Mouse (Mus musculus): ENCODE measurements around the gene Gpr108.
A peak's percentile ranks its signal among the peaks of the same experiment; 100 is the strongest.
"Not testable (repeated sequence)": the region's sequence is repeated elsewhere in the genome, so short reads cannot be mapped to it uniquely, and the experiment has no call there.

The Gpr108 gene

DNA sequence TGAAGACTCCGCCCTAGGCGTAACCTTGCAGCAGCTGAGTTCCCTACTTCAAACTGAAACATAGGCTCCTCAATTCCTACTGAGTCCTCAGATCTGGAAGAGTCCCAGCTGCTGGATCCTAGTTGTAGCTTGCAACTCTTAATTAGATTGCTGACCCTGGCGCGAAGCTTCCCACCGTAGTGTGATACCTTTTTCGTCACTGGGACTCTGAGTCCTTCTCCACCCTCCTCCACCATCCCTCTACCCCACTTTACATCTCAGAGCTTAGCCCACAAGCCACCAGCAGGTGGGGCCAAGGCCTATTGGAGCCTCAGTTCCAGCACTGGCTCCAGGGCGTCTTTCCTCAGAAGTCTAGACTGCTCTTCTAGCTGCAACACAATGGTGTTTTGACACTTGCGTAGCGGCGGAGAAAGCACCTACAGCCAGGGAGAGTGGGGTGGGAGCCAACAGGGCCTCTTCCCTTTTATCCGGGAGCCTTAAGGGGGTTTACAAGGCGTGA, at the start of gene Gpr108:
TSS of gene Gpr108 (minus strand) at position 246 of the 499 bp plus-strand sequence.
- peak; percentile 92 for DNase-seq (ENCODE audit: inconsistent ontology term)

DNA sequence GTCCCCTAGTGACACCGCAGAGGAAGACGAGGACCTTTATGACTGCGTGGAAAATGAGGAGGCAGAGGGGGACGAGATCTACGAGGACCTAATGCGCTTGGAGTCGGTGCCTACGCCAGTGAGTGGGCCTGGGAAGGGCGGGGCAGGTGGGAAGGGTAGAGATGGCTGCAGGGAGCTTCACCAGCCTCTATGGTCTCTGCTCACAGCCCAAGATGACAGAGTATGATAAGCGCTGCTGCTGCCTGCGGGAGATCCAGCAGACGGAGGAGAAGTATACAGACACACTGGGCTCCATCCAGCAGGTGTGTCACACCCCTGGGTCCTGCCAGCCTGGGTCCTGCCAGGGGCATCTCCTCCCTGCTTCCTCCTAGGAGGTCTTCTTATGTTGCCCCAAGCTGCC, 48.8 kb upstream of the Gpr108 start:
- DNase-seq (ENCODE audit: inconsistent ontology term) = no peak

DNA sequence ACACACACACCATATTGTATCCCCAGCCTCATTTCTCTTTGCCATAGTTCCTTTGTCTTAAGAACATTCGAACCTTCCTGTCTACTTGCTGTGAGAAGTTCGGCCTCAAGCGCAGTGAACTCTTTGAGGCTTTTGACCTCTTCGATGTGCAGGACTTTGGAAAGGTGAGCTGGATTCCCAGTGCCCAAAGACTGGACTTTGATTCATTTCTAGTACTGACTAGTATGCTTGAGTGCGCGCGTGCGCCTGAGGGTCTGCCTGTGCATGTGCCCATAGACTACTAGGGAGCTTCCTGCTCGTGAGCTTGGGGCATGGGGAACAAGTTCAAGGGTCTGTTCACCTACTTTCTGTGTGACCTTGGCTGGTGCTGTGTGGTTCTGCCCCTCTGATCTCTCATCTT, 47.7 kb upstream of the Gpr108 start:
- DNase-seq (ENCODE audit: inconsistent ontology term) = no peak

DNA sequence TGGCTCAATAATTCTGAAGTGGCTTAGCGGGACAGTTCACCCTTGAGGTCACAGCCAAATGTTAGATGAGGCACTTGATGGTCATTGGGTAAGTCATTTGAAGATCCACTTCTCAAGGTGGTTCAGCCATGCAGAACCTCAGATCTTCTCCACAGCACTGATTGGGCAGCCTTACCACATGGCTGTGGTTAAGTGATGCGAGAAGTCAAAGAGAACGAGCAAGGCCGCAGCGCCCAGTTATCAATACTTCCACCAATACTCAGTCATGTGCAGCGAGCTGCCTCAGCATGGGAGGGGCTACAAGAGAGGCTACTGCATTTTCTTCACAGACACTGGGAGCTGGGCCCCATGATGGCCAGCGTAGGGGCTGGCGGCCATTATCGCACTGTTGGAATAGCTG, 44.7 kb upstream of the Gpr108 start:
- DNase-seq (ENCODE audit: inconsistent ontology term) = no peak

DNA sequence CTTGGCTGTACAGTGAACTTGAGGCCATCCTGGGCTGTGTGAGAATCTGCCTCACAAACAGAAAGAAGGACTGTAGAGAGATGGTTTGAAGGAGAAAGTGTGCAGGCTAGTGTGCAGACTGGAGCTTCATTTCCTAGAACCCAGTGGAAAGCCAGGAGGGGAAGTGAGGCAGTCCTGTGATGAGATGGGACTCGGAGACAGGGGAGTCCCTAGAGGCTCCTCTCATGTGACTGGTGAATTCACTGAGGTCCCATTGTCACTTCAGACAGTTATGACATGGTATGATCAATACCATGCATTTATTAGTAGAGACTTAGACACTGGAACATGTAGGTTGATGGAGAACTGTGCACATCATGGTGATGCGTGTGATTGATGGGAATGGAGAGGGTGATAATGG, 44.1 kb upstream of the Gpr108 start:
- DNase-seq (ENCODE audit: inconsistent ontology term) = no peak

DNA sequence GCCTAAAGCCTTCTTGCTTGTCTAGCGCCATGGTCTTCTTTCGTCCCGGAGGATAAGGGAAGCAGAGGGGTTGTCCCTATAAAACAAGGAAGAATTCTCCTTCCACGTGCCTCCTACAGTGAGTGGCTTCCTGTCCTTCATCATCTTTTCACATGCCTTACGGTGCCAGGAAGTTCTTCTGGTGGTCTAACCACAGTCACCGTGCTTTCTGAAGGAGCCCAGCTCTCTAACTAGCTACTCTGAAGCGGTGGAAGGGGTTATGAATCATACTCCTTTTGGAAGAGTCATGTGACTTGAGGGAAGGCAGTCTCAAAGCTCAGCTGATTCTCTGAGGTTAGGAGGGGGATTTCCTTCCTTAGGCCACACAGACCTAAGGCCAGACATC, 42.4 kb upstream of the Gpr108 start:
- DNase-seq (ENCODE audit: inconsistent ontology term) = no peak

DNA sequence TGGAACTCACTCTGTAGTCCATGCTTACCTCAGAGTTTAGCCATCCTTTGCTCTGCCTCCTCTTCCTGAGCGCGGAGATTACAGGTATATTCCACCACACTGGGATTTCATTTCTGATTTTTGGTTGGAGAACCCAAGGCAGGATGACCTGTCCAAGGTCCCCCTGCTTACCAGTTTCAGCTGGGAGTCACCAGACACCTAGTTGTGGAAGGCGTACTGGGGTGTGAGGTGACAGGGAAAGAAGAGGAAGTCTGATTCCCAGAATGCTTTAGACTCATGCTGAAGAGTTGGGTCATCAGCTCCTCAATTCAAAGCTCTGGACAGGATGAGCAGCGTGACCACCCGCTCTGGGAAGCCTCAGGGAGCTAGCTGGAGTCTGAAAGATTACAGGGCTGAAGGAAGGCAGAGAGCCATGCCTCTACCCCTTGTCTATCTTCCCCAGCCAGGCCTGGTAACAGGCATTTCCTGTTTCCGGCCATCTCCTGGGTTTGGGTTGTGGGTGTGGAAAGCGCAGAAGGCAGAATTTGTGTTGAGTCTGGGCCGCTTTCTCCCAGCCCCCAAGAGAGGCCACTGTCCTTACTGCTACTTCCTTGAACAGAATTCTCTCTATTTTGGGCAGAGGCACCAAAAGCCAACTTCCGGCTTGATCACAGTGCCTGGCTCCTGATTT, 41.9 kb upstream of the Gpr108 start:
- no peak for DNase-seq (ENCODE audit: inconsistent ontology term)

DNA sequence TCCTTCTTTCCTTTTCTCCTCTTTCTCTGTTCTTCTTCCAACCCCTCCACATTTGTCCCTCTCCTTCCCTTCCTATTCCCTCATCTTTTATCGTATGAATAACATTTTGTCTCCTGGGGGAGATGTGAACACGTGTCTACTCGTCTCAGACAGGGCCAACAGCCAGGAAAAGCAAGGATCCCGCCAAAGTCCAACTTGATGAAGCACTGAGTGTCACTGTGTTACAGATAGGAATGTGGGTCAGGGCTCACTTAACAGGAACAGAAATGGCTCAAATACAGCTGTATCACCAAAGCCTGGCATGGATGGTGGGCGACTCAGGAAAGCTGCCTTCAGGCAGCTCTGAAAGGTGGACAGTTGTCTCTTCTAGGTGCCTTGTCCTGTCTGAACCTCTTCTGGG, 41.0 kb upstream of the Gpr108 start:
- DNase-seq (ENCODE audit: inconsistent ontology term) = no peak

DNA sequence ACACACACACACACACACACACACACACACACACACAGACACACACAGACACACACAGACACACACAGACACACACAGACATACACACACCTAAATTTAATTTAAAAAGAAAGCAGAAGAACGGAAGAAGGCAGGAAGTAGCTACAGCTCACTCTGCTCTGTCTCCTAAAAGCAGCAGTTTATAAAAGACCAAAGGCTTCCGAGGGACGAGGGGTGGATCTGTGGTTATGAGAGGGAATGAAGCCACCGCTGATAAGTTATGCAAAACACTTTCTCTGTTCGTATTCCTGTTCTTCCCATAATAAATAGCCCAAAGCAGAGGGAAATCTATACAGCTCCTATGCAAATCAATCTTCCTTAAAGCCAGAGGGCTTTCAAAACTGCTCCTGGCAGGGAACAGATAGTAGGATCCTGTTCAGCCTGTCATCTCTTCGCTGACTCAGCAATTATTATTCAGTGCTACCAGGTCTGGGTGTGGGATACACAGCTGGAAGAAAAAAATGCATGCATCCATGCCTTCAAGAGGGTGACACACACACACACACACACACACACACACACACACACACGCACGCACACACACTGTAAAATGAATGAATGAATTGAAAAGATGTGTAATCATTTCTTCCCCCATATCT, 38.6 kb upstream of the Gpr108 start:
- no peak for DNase-seq (ENCODE audit: inconsistent ontology term)

DNA sequence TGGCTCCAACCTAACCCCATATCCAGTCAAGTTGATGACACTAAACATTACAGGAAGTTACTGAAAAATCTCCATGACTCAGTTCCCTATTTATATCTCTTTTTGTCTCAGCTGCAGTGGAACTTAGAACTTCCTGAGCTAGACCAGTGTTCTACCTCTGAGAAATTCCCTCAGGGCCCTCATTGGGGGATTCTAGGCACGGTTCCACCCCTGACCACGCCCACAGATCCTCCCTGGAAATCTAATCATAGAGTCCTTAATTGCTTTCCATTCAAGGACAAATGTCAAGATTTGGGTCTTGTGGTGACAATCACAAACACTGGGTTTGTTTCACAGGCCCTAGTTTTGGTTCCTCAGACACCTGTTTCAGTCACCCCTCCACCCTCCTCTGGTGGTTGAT, 36.8 kb upstream of the Gpr108 start:
- DNase-seq (ENCODE audit: inconsistent ontology term) = no peak

DNA sequence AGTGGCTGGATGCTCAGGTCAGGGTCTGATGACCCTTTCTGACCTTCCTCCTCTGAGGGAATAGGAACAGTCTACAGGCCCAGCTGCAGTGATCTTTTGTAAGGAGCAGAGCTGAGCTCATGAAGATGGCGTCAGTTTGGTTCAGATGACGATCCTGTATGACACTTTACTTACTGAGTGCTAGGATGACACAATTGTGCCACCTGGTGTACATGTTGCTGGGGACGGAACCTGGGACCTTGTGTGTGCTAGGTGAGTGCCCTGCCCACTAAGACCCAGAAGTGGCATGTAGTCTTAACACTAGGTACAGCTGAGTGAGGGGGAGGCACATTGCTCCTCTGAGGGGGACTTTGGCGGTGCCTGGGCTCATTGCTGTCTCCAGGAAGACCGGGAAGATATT, 35.7 kb upstream of the Gpr108 start:
- no peak for DNase-seq (ENCODE audit: inconsistent ontology term)

DNA sequence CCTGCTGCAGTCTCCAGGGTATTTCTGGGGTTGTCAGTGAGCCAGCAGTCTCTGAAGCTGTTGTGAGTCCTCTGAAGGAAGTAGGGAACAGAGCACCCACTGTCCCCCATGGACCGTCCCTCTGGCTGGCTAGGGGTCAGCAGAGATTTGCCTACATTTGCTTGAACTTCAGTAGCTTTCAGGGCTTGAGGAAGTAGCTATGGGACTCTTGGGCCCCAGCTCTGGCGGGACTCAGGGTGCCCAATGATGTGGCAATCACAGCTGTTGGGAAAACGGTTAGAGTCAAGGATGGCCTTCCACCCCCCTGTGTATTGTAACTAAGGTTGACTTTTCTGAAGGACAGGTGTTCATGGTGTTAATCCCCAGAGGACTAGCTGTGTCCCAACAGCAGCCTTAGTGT, 32.2 kb upstream of the Gpr108 start:
- DNase-seq (ENCODE audit: inconsistent ontology term) = no peak

DNA sequence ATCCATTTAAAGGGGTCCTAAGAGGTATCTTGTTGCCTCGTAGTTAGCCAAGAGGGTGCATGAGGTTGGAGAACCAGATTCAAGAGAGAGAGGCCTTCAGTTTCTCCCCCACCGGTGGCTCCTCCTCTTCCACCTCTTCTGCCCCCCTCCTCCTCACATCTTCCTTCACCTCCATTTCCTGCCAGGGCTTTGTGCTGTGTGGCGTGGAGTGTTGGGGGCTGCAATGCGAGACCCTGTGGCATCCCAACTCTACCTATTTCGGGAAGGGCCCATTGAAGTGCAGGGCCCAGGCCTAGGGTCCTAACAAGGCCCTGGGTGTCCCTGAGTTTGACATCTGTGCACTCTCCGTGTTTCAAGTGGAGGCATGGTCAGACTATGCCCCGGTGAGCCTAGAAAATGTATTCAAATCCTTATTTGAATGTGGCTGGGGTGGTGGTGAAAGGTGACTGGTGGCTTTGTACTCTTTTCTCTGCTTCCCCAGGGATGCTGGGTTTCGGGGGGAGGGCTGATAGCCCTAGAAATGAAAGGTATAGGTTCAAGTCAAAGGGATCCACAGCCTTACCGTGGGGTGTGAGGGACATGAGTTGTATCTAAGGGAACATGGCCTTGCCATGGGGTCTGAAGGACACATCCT, 31.5 kb upstream of the Gpr108 start:
- DNase-seq (ENCODE audit: inconsistent ontology term) = no peak

DNA sequence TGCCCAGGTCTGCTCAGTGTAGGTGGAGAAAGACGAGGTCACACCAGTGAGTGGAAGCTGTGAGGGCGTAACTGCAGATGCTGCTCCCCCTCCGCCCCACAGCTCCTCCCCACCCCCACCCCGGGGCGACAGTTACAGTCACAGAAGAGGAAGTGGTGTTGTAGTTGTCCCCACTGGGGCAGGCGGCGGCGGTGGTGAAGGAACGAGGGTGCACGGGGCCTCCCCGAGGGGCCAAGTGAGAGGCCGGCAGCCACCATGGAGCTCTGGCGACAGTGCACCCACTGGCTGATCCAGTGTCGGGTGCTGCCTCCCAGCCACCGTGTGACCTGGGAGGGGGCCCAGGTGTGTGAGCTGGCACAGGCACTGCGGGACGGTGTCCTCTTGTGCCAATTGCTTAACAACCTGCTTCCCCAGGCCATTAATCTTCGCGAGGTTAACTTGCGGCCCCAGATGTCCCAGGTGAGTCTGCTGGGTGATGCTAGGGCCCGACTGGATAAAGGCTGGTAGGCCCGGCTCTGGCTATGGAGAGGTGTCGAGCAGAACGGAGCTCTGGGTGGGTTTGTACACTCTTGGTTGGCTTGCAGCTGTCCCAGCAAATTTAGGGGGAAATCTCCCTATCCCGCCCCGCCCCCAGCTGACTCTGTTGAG, 30.8 kb upstream of the Gpr108 start, which contains the start of gene Vav1:
TSS of gene Vav1 (plus strand) at position 158 of the 648 bp plus-strand sequence.
- DNase-seq (ENCODE audit: inconsistent ontology term) = no peak

DNA sequence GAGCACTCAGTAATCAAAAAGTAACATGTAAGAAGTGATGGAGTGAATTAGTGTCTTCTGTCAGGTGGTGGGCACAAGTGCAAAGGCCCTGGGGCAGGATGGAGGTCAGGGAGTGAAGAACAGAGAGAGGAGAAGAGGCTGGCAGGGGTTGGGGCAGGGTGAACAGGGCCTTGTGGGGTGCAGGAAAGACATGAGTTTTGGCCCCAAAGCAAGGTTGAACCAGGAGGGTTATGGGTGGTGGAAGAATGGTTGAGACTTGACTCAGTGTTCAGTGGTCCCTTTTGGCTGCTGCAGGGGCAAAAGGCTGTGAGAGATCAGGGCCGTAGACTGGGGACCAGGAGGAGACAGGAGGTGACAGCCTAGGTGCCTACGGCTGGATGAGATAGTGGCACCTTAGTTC, 30.3 kb upstream of the Gpr108 start:
- no peak for DNase-seq (ENCODE audit: inconsistent ontology term)

DNA sequence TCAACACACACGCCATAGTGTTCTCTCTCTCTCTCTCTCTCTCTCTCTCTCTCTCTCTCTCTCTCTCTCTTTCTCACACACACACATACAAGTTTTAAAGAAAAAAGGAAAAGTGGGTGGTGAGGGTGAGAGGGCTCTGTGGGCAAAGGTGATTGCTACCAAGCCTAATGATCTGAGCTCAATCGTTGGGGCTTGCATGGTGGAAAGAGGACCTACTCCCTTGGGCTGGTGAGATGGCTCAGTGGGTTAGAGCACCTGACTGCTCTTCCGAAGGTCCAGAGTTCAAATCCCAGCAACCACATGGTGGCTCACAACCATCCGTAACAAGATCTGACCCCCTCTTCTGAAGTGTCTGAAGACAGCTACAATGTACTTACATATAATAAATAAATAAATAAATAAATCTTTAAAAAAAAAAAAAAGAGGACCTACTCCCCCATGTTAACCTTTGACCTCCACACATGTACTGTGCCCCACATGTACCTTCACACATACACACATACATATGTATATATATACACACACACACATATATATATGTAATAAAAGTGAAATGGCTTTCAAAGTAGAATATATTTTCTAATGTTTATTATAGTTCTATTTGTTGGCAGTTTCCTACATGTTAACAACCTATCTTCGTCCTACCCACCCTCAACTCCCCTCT, 29.5 kb upstream of the Gpr108 start:
- not testable (repeated sequence) for DNase-seq (ENCODE audit: inconsistent ontology term)

DNA sequence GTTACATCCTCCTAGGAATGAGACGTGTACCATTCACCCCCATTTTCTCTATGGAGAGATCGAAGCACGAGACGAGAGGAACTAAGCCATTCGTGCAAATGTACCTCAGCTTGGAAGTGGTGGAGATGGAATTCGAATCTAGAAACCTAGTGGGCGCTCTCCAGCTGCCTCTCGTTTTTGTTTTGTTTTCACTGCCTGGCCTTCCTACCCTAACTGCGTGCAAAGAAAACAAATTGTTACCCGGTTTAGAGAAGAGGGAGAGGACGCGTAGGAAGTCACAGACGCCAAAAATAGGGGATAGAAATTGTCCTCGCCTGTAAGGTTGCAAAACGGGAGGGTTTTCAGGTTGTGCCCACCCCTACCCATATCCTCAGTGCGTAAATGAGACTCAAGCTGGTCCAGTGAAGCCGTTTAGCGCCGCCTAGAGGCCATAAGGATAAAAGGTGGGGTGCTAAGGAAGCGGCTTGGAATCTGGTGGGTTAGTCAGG, 28.4 kb upstream of the Gpr108 start:
- peak; percentile 85 for DNase-seq (ENCODE audit: inconsistent ontology term)

DNA sequence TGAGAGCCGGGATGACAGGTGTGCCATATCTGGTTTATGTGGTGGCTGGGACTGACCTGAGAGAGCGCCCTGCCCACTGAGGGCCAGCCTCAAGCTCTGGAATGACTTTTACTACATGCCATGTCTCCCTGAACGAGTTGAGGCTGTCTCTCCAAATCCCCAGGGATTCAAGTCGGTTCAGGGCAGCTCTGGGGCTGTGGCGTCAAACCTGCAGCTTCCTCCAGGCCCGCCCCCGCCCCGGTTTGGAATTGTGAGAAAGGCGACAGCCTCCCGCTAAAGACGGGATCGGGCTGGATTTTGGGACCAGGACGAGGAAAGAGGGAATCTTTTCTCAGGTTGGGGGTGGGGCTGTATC, 27.7 kb upstream of the Gpr108 start:
- no peak for DNase-seq (ENCODE audit: inconsistent ontology term)

DNA sequence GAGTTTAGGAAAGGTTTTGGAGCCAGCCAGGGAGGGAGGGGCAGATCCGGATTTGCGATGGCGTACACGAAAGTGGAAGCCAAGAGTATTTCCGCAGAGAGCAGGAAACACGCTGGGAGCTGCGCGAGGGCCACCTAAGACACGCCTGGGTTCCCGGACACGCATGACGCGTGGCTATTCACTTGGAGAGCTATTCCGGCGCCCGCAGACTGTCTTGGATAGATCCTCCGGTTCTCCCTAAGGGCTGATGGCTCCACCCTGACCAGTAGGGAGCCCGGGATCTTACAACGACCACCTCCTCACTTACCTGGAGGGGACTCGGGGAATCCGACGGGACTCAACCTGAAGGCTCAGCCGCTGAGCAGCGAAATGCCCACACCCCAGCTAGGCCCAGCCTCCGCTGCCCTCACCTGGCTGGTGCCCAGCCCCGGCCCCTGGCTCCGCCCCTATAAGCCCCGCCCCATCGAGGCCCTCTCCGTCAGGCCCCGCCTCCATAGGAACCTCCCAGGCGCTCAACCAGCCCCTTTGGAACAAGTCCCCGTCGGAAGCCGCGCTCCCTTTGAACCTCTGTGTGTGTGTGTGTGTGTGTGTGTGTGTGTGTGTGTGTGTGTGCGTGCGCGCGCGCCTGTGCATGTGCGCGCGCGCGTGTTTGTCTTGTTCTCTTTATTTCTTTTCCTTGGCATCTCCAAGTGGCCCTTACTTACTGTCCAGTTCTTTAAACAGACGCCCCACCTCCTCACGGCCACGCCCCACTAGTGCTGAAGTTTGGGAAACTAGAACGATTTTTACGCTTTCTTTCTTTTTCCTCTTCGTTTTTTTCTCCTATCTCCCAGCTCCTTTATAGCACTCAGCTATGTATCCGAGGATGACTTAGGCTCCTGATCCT, 27.1 kb upstream of the Gpr108 start:
- DNase-seq (ENCODE audit: inconsistent ontology term) = peak; percentile 93

DNA sequence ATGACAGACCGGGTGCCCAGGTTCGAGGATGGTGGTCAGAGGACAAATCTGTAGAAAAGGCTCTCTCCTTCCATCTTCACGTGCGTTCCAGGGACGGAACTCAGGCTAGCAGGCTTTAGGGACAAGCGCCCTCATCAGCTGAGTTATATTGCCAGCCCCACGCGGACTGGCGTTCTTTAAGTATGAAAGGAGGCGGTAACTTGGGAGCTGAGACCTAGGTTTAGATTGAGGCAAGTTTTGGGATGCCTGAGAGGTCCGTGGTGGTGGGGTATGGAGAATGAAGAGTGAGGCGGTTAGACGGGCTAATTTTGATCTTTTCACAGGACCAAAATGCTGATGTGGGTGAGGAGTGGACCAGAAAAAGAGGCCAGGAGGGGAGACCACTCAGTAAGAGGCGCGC, 26.4 kb upstream of the Gpr108 start:
- DNase-seq (ENCODE audit: inconsistent ontology term) = no peak

DNA sequence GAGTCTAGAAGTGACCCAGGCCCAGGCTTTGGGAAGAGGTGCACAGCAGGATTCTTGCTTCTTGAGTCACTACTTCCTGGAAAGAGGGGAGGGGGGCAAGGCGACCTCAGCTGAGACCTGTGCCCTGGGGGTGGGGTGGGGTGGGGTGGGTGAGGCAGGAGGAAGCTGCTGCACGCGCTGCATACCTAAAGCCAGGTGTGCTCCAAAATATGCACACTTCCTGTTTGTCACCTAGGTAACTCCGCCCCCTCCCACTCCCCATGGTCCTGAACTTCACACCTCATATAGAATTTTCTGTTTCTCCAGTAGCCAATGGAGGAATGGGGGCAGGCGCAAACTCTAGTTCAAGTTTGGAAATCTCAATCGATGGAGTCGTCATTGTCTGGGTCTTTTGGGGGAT, 25.6 kb upstream of the Gpr108 start:
- DNase-seq (ENCODE audit: inconsistent ontology term) = no peak
